Mouse (Mus musculus) liver, embryonic 16.5 days (tissue): ENCODE data around the gene Smco3. TPM values are rescaled to one million over a fixed set of nuclear protein-coding genes. Genes with fewer than 3 reads are reported as not detected.
A peak's percentile ranks its signal among the peaks of the same experiment; 100 is the strongest.

ENCODE experiments used
- ATAC-seq: fragments of 200-750 bp; cut with Nextera tagmentation; 2 replicates; pipeline ENCODE4 v1.8.0; 2017; ENCODE audit warnings: low read depth, mild to moderate bottlenecking, moderate number of reproducible peaks, moderate library complexity
- H3K27ac ChIP-seq: fragments of 300-500 bp; sonication (generic); 2 replicates; pipeline ENCODE4 v1.5.1; 2014; ENCODE audit warnings: mild to moderate bottlenecking, low read length
- H3K27me3 ChIP-seq: fragments of 300-500 bp; sonication (generic); 2 replicates; pipeline ENCODE4 v1.6.1; 2014; ENCODE audit warnings: low read depth, low read length, mixed read lengths; ENCODE audit not compliant: control insufficient read depth, insufficient read depth
- H3K36me3 ChIP-seq: fragments of 300-500 bp; sonication (generic); 2 replicates; pipeline ENCODE4 v1.6.1; 2014; ENCODE audit warnings: mild to moderate bottlenecking; ENCODE audit not compliant: control insufficient read depth, insufficient read depth
- H3K4me1 ChIP-seq: fragments of 300-500 bp; sonication (generic); 2 replicates; pipeline ENCODE4 v1.6.1; 2014; ENCODE audit warnings: low read depth, low read length, mixed read lengths; ENCODE audit not compliant: control insufficient read depth
- H3K4me2 ChIP-seq: fragments of 300-500 bp; sonication (generic); 2 replicates; pipeline ENCODE4 v1.6.1; 2014; ENCODE audit warnings: low read depth, low read length, mixed read lengths
- H3K4me3 ChIP-seq: fragments of 300-500 bp; sonication (generic); 2 replicates; pipeline ENCODE4 v1.5.1; 2014; ENCODE audit warnings: low read depth, mild to moderate bottlenecking, low read length
- H3K9ac ChIP-seq: fragments of 300-500 bp; sonication (generic); 2 replicates; pipeline ENCODE4 v1.6.1; 2014; ENCODE audit warnings: low read depth, low read length
- H3K9me3 ChIP-seq: fragments of 300-500 bp; sonication (generic); replicated peaks from 2 replicates; pipeline ENCODE4 v1.6.1; 2016; ENCODE audit warnings: low read length; ENCODE audit not compliant: control insufficient read depth
- whole genome bisulfite sequencing: fragments of 180-500 bp; shearing (Covaris S2); extraction: QIAGEN DNeasy Blood & Tissue Kit; methylation state at CpG from one replicate; pipeline ENCODE4 v1.1.7; 2014; ENCODE audit not compliant: insufficient replicate concordance; 5-methylcytosine and 5-hydroxymethylcytosine counted together
- polyA plus RNA-seq: library from polyadenylated mRNA; unstranded; fragments of >200 nt; fragmentation: Nextera tagmentation; extraction: Ambion mirVana; gene quantifications from 2 replicates; pipeline ENCODE4 v1.2.1, GENCODE M21; 2015

Smco3 gene
- polyA plus RNA-seq, 1 experiment from 2014 or later, result not detected

DNA sequence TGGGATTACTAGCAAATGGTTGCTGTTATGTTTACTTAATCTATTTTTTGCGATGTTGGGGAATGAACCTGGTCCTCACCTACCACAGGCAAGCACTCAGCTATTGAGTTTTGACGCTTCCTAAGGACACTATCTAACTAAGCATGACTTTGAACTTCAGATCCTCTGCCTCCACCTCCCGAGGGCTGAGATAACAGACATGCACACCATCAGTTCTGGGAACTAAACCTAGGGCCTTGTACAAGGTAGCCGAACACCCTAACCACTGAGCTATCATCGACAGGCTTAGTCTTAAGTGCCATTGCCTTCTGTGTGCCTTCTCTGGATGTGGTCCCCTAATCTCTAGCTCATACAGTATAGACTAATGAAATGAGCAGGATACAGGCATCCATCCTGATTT, 30.1 kb upstream of the Smco3 start:
- H3K9ac ChIP-seq, result no peak overlapping the region
- H3K27ac ChIP-seq, result no peak overlapping the region
- H3K4me3 ChIP-seq, result no peak overlapping the region
- H3K4me2 ChIP-seq, result no peak overlapping the region
- WGBS, result 49% methylated on average over 5 of the region's 5 CpGs
- H3K36me3 ChIP-seq, result no peaks in the 10 kb centered on the region
- no peaks in the 10 kb centered on the region for H3K27me3 ChIP-seq
- peak; percentile 49 for ATAC-seq
- H3K9me3 ChIP-seq, result no peaks in the 10 kb centered on the region
- H3K4me1 ChIP-seq, result peaks cover 6% of the 10 kb centered on the region

DNA sequence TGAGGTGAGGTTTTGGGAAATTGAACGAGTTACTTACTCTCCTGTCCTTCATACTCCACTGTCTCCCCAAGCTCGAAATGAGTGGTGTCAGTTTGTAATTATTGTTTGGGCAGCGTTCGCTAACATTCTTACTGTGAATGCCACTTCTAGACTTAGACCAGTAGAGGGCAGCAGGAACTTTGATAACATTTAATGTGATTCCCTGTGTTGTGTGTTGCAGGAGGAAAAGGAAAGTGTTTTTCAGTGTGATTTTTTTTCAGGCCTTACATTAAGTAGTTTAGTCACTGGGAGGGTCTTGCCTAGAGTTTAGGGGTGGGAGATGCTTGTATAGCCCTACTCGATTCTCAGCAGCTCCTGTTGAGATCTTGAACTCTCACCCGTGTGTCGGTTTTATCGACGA, 25.8 kb upstream of the Smco3 start:
- H3K36me3 ChIP-seq, result no peaks in the 10 kb centered on the region
- H3K9ac ChIP-seq, result peak overlapping the region; percentile 15; the same call in 1 of the 2 replicates
- H3K4me2 ChIP-seq, result no peak overlapping the region
- no peak overlapping the region for H3K4me3 ChIP-seq
- H3K27ac ChIP-seq, result peak overlapping the region; percentile 24; the same call in 1 of the 2 replicates
- peaks cover 24% of the 10 kb centered on the region for H3K4me1 ChIP-seq
- H3K27me3 ChIP-seq, result no peaks in the 10 kb centered on the region
- ATAC-seq, result no peak
- no peaks in the 10 kb centered on the region for H3K9me3 ChIP-seq
- 42% methylated on average over 9 of the region's 9 CpGs for WGBS

DNA sequence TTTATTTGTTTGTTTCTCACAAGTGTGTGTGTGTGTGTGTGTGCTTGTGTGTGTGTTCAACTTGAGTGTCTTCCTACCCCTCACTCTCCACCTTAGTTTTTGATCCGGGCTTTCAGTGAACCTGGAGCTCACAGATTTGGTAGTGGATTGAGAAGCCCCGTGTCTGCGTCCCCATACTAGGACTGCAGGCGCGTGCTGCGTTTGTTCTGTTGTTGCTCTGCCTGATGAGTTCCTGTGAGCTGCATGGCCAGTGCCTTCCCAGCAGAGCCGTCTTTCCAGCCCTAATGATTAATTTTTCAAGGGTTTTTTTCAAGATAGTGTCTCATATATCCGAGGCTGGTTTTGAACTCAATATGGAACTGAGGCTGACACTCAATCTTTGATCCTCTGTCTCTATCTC, 23.2 kb upstream of the Smco3 start:
- no peak for ATAC-seq
- Histone ChIP-seq H3K4me1 (peaks cover 39% of the 10 kb centered on the region), H3K4me2 (peak overlapping the region; percentile 74), H3K36me3 (peaks cover 10% of the 10 kb centered on the region), H3K27me3 (no peaks in the 10 kb centered on the region), H3K9ac (peak overlapping the region; percentile 92), H3K9me3 (no peaks in the 10 kb centered on the region), H3K4me3 (peak overlapping the region; percentile 83), H3K27ac (peak overlapping the region; percentile 100)
- WGBS, result 32% methylated on average over 8 of the region's 8 CpGs

DNA sequence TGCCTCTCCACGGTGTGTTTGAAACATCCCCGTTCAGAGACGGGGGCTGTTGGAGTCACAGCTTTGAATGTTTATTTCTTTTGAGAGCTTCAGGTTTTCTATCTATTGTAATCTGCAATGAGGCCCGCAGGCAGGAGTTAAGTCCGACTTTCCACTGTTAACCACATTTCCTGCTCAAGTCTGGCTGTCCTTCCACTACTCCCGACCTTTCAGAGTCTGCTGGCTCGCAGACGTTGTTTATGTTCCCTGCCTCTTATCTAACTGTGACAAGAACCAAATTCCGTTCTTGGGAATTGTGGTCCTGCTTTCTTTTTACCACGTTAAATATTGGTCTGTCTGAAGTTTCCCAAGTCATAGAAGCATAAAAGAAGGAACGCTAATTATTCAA, 22.6 kb upstream of the Smco3 start:
- peak overlapping the region; percentile 74 for H3K4me2 ChIP-seq
- WGBS, result 4% methylated on average over 11 of the region's 11 CpGs
- peak overlapping the region; percentile 83 for H3K4me3 ChIP-seq
- peak; percentile 61 for ATAC-seq
- H3K9me3 ChIP-seq, result no peaks in the 10 kb centered on the region
- H3K27ac ChIP-seq, result peak overlapping the region; percentile 100
- H3K36me3 ChIP-seq, result peaks cover 13% of the 10 kb centered on the region
- peak overlapping the region; percentile 92 for H3K9ac ChIP-seq
- H3K27me3 ChIP-seq, result no peaks in the 10 kb centered on the region
- H3K4me1 ChIP-seq, result peaks cover 41% of the 10 kb centered on the region

DNA sequence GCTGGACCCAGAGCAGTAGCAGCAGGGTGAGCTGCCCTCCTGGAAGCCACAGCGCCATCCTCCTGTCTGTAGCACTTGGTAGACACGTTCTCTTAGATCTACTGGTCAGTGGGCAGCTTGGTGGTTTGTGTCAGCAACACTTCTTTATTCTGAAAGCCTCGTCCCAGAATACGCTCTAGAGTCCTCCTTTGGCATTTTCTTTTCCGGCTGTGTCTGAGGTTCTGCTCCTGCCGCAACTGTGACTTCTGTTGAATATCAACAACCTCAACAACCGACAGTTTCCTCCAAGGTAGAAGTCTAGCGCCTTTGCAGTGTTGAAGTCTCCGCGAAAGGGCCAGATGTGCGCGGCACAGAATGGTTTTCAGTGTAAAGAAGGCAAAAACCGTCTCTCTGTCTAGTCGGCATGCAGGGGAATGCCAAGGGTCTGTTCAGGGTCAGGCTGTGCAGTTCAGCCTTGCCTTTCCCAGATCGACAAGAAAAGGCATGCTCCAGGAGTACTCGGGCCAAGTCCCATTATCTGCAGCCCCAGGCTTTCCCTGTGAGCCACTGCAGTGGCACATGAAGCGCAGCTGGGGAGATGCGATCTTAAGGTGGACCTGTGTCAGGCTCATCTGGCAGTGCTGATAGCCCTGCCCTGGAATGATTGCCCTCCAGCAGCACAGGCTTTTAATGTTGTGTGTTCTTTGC, 22.1 kb upstream of the Smco3 start, which contains the start of gene Art4:
Art4 (minus strand) TSS at position 548 of the 687 bp plus-strand sequence.
- Histone ChIP-seq H3K27ac (peak within 1 kb of the TSS; percentile 100), H3K9me3 (no peaks in the 10 kb centered on the region), H3K4me3 (peak within 1 kb of the TSS; percentile 83), H3K4me2 (peak within 1 kb of the TSS; percentile 74), H3K9ac (peak within 1 kb of the TSS; percentile 92), H3K36me3 (peaks cover 16% of the 10 kb centered on the region), H3K4me1 (peaks cover 46% of the 10 kb centered on the region), H3K27me3 (no peaks in the 10 kb centered on the region)
- 11% methylated on average over 18 of the region's 18 CpGs for WGBS
- ATAC-seq, result peak; percentile 96

DNA sequence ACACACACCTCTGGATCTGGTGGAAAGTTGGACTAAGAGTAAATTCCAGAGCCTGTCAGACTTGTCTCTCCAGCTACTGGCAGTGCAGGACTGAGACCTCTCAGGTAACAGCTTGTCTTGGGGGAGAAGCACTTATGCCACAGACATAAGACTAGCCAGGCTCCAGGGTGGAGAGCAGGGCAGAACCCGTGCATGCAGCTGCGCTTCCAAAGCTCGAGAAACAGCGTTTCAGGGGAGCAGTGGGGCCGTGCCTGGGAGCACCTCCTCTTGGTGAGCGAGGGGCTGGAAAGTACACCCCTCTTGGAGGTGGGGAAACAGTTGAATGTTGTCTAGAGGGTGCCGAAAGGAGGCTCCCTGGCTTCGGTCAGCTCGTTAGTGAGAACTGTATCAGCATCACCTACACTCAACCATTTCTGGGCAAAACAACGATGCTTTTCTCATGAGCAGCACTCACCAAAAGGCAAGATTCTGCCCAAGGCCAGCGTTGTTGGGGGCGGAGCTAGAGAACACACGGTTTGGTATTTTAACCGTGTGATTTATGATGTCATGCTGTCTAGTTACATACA, 20.9 kb upstream of the Smco3 start:
- Histone ChIP-seq H3K27ac (peak overlapping the region; percentile 95), H3K4me3 (peak overlapping the region; percentile 83), H3K9ac (peak overlapping the region; percentile 92), H3K9me3 (no peaks in the 10 kb centered on the region), H3K4me1 (peaks cover 48% of the 10 kb centered on the region), H3K36me3 (peaks cover 25% of the 10 kb centered on the region), H3K27me3 (no peaks in the 10 kb centered on the region), H3K4me2 (peak overlapping the region; percentile 74)
- WGBS, result 17% methylated on average over 14 of the region's 14 CpGs
- ATAC-seq, result peak; percentile 28

DNA sequence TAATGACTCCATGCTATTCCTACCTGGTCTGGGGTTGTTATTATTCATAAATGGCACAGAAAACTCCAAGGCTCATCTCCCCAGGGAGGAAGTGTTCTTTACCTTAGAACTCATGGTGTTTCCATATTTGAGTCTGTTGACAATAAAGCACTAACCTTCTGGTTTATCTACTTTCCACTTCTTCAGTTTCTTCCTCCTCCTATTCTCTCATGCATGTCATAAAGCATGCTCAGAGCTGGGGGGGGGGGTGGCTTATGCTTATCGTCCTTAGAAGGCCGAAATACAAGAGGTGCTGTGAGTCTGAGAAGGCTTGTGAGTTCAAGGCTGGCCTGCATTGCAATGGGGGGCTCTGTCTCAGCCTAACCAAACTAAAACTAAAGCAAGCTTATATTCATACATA, 19.9 kb upstream of the Smco3 start:
- 20% methylated on average over 2 of the region's 2 CpGs for WGBS
- Histone ChIP-seq H3K36me3 (peaks cover 30% of the 10 kb centered on the region), H3K4me2 (peak overlapping the region; percentile 74), H3K9me3 (no peaks in the 10 kb centered on the region), H3K27me3 (no peaks in the 10 kb centered on the region), H3K9ac (peak overlapping the region; percentile 92), H3K27ac (peak overlapping the region; percentile 95), H3K4me1 (peaks cover 47% of the 10 kb centered on the region), H3K4me3 (peak overlapping the region; percentile 83)
- ATAC-seq, result no peak

DNA sequence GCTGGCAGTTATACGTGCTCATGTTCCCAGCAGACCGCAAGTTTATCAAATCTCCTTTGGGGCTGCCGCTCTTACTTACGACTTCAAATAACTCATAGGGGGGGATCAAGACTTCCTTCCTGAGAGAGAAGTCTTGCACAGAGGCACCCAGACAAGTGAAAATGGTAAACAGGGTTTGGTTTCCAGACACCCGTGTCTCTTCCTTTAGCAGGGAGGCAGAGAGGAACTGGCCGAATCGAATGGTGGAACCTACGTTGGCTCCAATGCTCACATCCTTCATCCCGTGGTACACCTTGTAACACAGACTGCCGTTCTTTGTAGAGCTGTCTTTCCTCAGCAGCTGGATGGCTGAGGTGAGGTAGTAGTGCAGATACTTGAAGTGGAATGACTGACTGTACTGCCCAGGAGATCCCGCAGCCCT, 19.1 kb upstream of the Smco3 start:
- Histone ChIP-seq H3K4me1 (peaks cover 48% of the 10 kb centered on the region), H3K9me3 (no peaks in the 10 kb centered on the region), H3K36me3 (peaks cover 32% of the 10 kb centered on the region), H3K4me2 (peak overlapping the region; percentile 74), H3K27me3 (no peaks in the 10 kb centered on the region), H3K9ac (peak overlapping the region; percentile 92), H3K4me3 (peak overlapping the region; percentile 83), H3K27ac (peak overlapping the region; percentile 95)
- no peak for ATAC-seq
- WGBS, result 31% methylated on average over 11 of the region's 11 CpGs

DNA sequence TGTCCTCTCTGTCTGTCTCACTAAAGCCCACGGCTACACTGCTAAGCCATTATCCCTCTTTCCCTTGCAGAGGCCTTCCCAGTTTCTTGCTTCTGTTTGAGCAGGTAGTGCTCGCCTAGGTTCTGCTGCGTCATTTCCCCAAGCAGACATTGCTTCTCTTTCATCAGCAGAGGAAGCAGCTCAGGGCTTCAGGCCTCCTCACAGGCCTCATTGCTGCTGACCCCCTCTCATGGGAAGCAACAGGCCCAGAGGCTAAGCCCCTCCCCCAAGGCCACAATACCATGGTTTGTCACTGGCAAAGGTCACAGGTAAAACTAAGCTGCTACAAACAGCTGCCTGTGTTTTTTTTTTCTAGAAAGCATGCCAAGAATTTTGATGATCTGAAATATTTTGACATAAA, 17.5 kb upstream of the Smco3 start:
- H3K36me3 ChIP-seq, result peaks cover 42% of the 10 kb centered on the region
- 0 out of 2 replicates have a peak overlapping the region, but pooled peaks have one; percentile 2 for H3K9ac ChIP-seq
- H3K27me3 ChIP-seq, result no peaks in the 10 kb centered on the region
- ATAC-seq, result no peak
- WGBS, result 41% methylated on average over 3 of the region's 3 CpGs
- peak overlapping the region; percentile 83; the same call in 1 of the 2 replicates for H3K4me3 ChIP-seq
- peak overlapping the region; percentile 74; the same call in 1 of the 2 replicates for H3K4me2 ChIP-seq
- H3K9me3 ChIP-seq, result no peaks in the 10 kb centered on the region
- peak overlapping the region; percentile 48 for H3K27ac ChIP-seq
- peaks cover 52% of the 10 kb centered on the region for H3K4me1 ChIP-seq
